Comparison of ENCODE assay signal across 8 mouse cellular contexts in the genomic region with DNA sequence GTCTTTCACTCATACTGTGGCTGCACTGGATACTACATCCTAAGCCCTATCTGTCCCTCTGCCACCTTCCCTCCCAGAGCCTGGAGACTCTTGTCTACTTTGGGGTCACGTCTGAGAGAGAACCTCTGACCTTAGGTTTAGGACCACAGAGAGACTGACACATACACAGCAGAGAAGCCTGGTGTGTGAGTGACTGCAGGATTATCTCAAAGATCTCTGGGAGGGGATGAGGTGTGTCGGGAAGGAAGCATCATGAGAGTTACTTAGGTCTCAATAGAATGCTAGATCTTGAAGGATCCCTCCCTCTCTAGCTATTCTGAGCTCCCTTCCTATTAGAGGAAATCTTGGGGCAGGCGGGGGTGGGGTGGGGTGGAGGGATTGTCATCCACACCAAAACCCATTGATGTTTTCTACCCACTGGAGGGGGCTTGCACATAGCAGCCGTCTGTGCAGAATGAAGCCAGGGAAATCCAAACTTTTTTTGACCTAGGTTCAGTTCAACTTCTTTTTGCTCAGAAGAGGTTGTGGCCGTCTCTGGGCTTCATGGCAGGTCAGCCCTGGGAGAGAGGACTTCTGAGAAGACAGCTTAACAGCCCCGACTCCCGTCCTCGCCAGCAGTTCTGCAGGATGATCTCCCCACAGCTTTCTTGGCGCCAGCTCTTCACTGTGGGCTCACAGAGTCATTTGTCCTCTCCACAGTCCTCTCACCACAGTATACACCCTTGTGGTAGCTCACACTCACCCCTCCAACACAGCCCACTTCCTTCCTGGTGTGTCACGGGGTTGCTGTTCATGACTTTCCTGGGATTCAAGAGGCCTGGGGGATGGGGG. TPM values are rescaled to one million over a fixed set of nuclear protein-coding genes. Genes with fewer than 3 reads are reported as not detected.
A peak's percentile ranks its signal among the peaks of the same experiment; 100 is the strongest.
DNase-seq lines count a peak whose midpoint lies in the region; ATAC-seq and TF ChIP-seq lines count a peak whose summit lies in the region.

No protein-coding gene starts in this region.

- no peaks in the 10 kb centered on the region for H3K9me3 ChIP-seq in lung, embryonic 14.5 days (ENCODE audit: low read depth, low read length)
- no peaks in the 10 kb centered on the region for H3K9me3 ChIP-seq in forebrain, embryonic 14.5 days (replicated peaks; ENCODE audit: control insufficient read depth, low read length)
- H3K9me3 ChIP-seq in hindbrain, embryonic 14.5 days (ENCODE audit: control insufficient read depth, low read length), result no peaks in the 10 kb centered on the region
- no peaks in the 10 kb centered on the region for H3K9me3 ChIP-seq in neural tube, embryonic 15.5 days (replicated peaks)

- H3K4me2 ChIP-seq in lung, embryonic 14.5 days, result no peak overlapping the region; the same call in 1 of the 2 replicates
- H3K4me2 ChIP-seq in forebrain, embryonic 14.5 days (ENCODE audit: low read length), result peak overlapping the region; percentile 57
- H3K4me2 ChIP-seq in hindbrain, embryonic 14.5 days (replicated peaks), result peak overlapping the region; percentile 56; the same call in 1 of the 2 replicates
- H3K4me2 ChIP-seq in neural tube, embryonic 15.5 days, result peak overlapping the region; percentile 65; the same call in 1 of the 2 replicates

- no peaks in the 10 kb centered on the region for H3K27me3 ChIP-seq in lung, embryonic 14.5 days (ENCODE audit: insufficient read depth, low read length)
- H3K27me3 ChIP-seq in forebrain, embryonic 14.5 days (replicated peaks; ENCODE audit: control insufficient read depth, insufficient read depth, low read length), result no peaks in the 10 kb centered on the region
- no peaks in the 10 kb centered on the region; the same call in 1 of the 2 replicates for H3K27me3 ChIP-seq in hindbrain, embryonic 14.5 days (ENCODE audit: control insufficient read depth, insufficient read depth, low read length)
- H3K27me3 ChIP-seq in neural tube, embryonic 15.5 days (replicated peaks), result peaks cover 3% of the 10 kb centered on the region; the same call in 1 of the 2 replicates

- TF ChIP-seq CTCF in lung, embryonic 14.5 days (IDR thresholded peaks at IDR 0.05; ENCODE audit: low read depth), result no peak

- WGBS in lung, embryonic 14.5 days, result 46% methylated on average over 10 of the region's 10 CpGs
- WGBS in forebrain, embryonic 14.5 days, result 72% methylated on average over 10 of the region's 10 CpGs
- 60% methylated on average over 10 of the region's 10 CpGs for WGBS in hindbrain, embryonic 14.5 days
- 70% methylated on average over 10 of the region's 10 CpGs for WGBS in neural tube, embryonic 15.5 days

- H3K4me1 ChIP-seq in lung, embryonic 14.5 days (ENCODE audit: insufficient read depth), result peaks cover 20% of the 10 kb centered on the region
- H3K4me1 ChIP-seq in forebrain, embryonic 14.5 days (ENCODE audit: control insufficient read depth, insufficient read depth, low read length), result peaks cover 26% of the 10 kb centered on the region
- H3K4me1 ChIP-seq in hindbrain, embryonic 14.5 days (replicated peaks; ENCODE audit: control insufficient read depth, insufficient read depth, low read length), result peaks cover 28% of the 10 kb centered on the region
- H3K4me1 ChIP-seq in neural tube, embryonic 15.5 days, result peaks cover 34% of the 10 kb centered on the region

- peak; percentile 7; the same call in 1 of the 2 replicates for ATAC-seq in lung, embryonic 14.5 days (ENCODE audit: insufficient read depth)
- ATAC-seq in forebrain, embryonic 14.5 days, result no peak
- ATAC-seq in hindbrain, embryonic 14.5 days (ENCODE audit: low FRiP score), result no peak; the same call in 1 of the 2 replicates
- no peak; the same call in 1 of the 2 replicates for ATAC-seq in neural tube, embryonic 15.5 days (ENCODE audit: low FRiP score)

- H3K9ac ChIP-seq in lung, embryonic 14.5 days, result no peak overlapping the region
- no peak overlapping the region for H3K9ac ChIP-seq in forebrain, embryonic 14.5 days (ENCODE audit: low read length)
- H3K9ac ChIP-seq in hindbrain, embryonic 14.5 days, result no peak overlapping the region
- peak overlapping the region; percentile 37; the same call in 1 of the 2 replicates for H3K9ac ChIP-seq in neural tube, embryonic 15.5 days (replicated peaks)

- H3K4me3 ChIP-seq in lung, embryonic 14.5 days (ENCODE audit: low read depth, low read length), result no peak overlapping the region
- no peak overlapping the region for H3K4me3 ChIP-seq in forebrain, embryonic 14.5 days (ENCODE audit: low read depth, low read length)
- H3K4me3 ChIP-seq in hindbrain, embryonic 14.5 days (replicated peaks; ENCODE audit: low read length), result no peak overlapping the region
- H3K4me3 ChIP-seq in neural tube, embryonic 15.5 days (replicated peaks), result no peak overlapping the region

- no peaks in the 10 kb centered on the region for H3K36me3 ChIP-seq in lung, embryonic 14.5 days (ENCODE audit: insufficient read depth)
- H3K36me3 ChIP-seq in forebrain, embryonic 14.5 days (ENCODE audit: control insufficient read depth, insufficient read depth, low read length), result no peaks in the 10 kb centered on the region
- no peaks in the 10 kb centered on the region for H3K36me3 ChIP-seq in hindbrain, embryonic 14.5 days (replicated peaks; ENCODE audit: control insufficient read depth, insufficient read depth)
- H3K36me3 ChIP-seq in neural tube, embryonic 15.5 days, result no peaks in the 10 kb centered on the region

- no peak for DNase-seq in lung, embryonic 14.5 days
- DNase-seq in lung, postnatal 36 days, result no peak
- DNase-seq in forebrain, embryonic 14.5 days (ENCODE audit: low spot score), result no peak
- no peak for DNase-seq in hindbrain, embryonic 14.5 days (ENCODE audit: low spot score)
- DNase-seq in right cerebral cortex, adult 2 months (ENCODE audit: low spot score in 2 of 2), result no peak
- DNase-seq in c-Kit-positive CD71-positive TER-119-positive erythroid progenitor cells, embryonic 14.5 days (ENCODE audit: low spot score), result no peak
- DNase-seq in spleen, postnatal 10 days (ENCODE audit: low spot score in 2 of 2), result no peak

- H3K27ac ChIP-seq in lung, embryonic 14.5 days (ENCODE audit: low read depth), result peak overlapping the region; percentile 91
- H3K27ac ChIP-seq in forebrain, embryonic 14.5 days (ENCODE audit: low read depth, low read length), result peak overlapping the region; percentile 78; the same call in 1 of the 2 replicates
- peak overlapping the region; percentile 78 for H3K27ac ChIP-seq in hindbrain, embryonic 14.5 days
- H3K27ac ChIP-seq in neural tube, embryonic 15.5 days (replicated peaks), result peak overlapping the region; percentile 81

RNA-seq across cellular contexts. Expression of gene Jam3, which starts 37.8 kb away (rescaled TPM):
- polyA plus RNA-seq in lung, embryonic 14.5 days (2014; fragmentation: Nextera tagmentation; extraction: Ambion mirVana), result 68.9 and 70.4 TPM in 2 replicates
- 66.6 and 72.1 TPM in 2 replicates for polyA plus RNA-seq in forebrain, embryonic 14.5 days (2014; fragmentation: Nextera tagmentation; extraction: Ambion mirVana)
- polyA plus RNA-seq in hindbrain, embryonic 14.5 days (2014; fragmentation: Nextera tagmentation; extraction: Ambion mirVana), result 44.5 and 46.1 TPM in 2 replicates
- polyA plus RNA-seq in neural tube, embryonic 15.5 days (2015; fragmentation: Nextera tagmentation; extraction: Ambion mirVana), result 42.3 and 45.0 TPM in 2 replicates
